Mouse (Mus musculus) left cerebral cortex, postnatal 36 days (tissue): Measurements from ENCODE around the gene Mettl4. TPM values are rescaled to one million over a fixed set of nuclear protein-coding genes. Genes with fewer than 3 reads are reported as not detected.
A peak's percentile ranks its signal among the peaks of the same experiment; 100 is the strongest.
"Not testable (repeated sequence)": the region's sequence is repeated elsewhere in the genome, so short reads cannot be mapped to it uniquely, and the experiment has no call there.

Source experiments
- DNase-seq, 2 experiments: peaks; one replicate each; pipeline ENCODE4 v3.0.0; 2021 to 2022; ENCODE audit warnings: low spot score in 2 of 2, mixed read lengths in 1 of 2
- intact Hi-C: fragments of 180-260 bp; cut with DNase I; formaldehyde crosslinking; loops from one replicate; pipeline ENCODE4 v1.15.1; 2025
- total RNA-seq, 2 experiments: library from RNA; stranded (reverse); gene quantifications; 2 replicates each; pipeline ENCODE4 v1.2.3; 2021

Mettl4 gene
- total RNA-seq: 10 to 100 TPM; 14.3 to 16.0 TPM

GRCm38 (mm10) chr17:94749466-94750135, at the start of gene Mettl4:
Gene Mettl4, minus strand, starts transcription at chr17:94750019.
- intact Hi-C loops: no loop called here
- DNase-seq: peak; percentile 92 to 94

- no peak for DNase-seq
- intact Hi-C loops: no loop called here
Observed at GRCm38 (mm10) chr17:94778871-94779482, 29.2 kb upstream of the Mettl4 start.

GRCm38 (mm10) chr17:94768491-94768890, 18.7 kb upstream of the Mettl4 start:
- no peak for DNase-seq
- intact Hi-C loops: no loop called here

- DNase-seq: no peak
- intact Hi-C loops: no loop called here
Observed at GRCm38 (mm10) chr17:94764711-94765110, 14.9 kb upstream of the Mettl4 start.

- intact Hi-C loops: no loop called here
Observed at GRCm38 (mm10) chr17:94764011-94764410, 14.2 kb upstream of the Mettl4 start.

GRCm38 (mm10) chr17:94762405-94762804, 12.6 kb upstream of the Mettl4 start:
- no peak for DNase-seq
- intact Hi-C loops: no loop called here

More at GRCm38 (mm10) chr17:94764011-94764410, 14.2 kb upstream of the Mettl4 start:
- DNase-seq: no peak

- DNase-seq: no peak
- intact Hi-C loops: no loop called here
Observed at GRCm38 (mm10) chr17:94750136-94750729, 414 bp upstream of the Mettl4 start.

GRCm38 (mm10) chr17:94738173-94738572, 11.6 kb downstream of the Mettl4 start:
- intact Hi-C loops: loop anchor here (5.0 kb wide), 1 partner anchor 1581 kb away; no protein-coding TSS in a partner anchor
- DNase-seq: no peak

- intact Hi-C loops: loop anchor here (2.0 to 5.0 kb wide), 2 partner anchors 1537 to 1579 kb away; partner anchors contain the start of gene Adcyap1
- DNase-seq: no peak
Observed at GRCm38 (mm10) chr17:94735885-94736284, 13.9 kb downstream of the Mettl4 start.

GRCm38 (mm10) chr17:94735437-94735836, 14.4 kb downstream of the Mettl4 start:
- intact Hi-C loops: loop anchor here (2.0 to 5.0 kb wide), 2 partner anchors 1537 to 1578 kb away; partner anchors contain the start of gene Adcyap1
- no peak for DNase-seq

GRCm38 (mm10) chr17:94730416-94730815, 19.4 kb downstream of the Mettl4 start:
- DNase-seq, intact Hi-C loops: not testable (repeated sequence)

GRCm38 (mm10) chr17:94726750-94727149, 23.1 kb downstream of the Mettl4 start:
- no peak for DNase-seq
- intact Hi-C loops: loop anchor here (5.0 kb wide), 1 partner anchor 959 kb away; no protein-coding TSS in a partner anchor

- intact Hi-C loops: no loop called here
- no peak for DNase-seq
Observed at GRCm38 (mm10) chr17:94673515-94674317, 76.1 kb downstream of the Mettl4 start.
